Mouse (Mus musculus) E14TG2a.4 (cell line): Measurements from ENCODE around the gene Mdh1.
"Not testable (repeated sequence)": the region's sequence is repeated elsewhere in the genome, so short reads cannot be mapped to it uniquely, and the experiment has no call there.

Experiments used
- CTCF ChIP-seq: conservative IDR thresholded peaks from 2 replicates; pipeline ENCODE4 v1.5.1; 2014; ENCODE audit warnings: low read length
- NANOG ChIP-seq: IDR thresholded peaks from 2 replicates; pipeline ENCODE4 v1.6.1; 2014; ENCODE audit warnings: borderline replicate concordance, low read length, mixed read lengths
- POU5F1 ChIP-seq: IDR thresholded peaks from 2 replicates; pipeline ENCODE4 v1.6.1; 2014; ENCODE audit warnings: low read length, borderline replicate concordance

GRCm38 (mm10) chr11:21510577-21510976 lies 61.6 kb downstream of the Mdh1 start:
- TF ChIP-seq CTCF, NANOG, POU5F1: not testable (repeated sequence)
